Mouse (Mus musculus): ENCODE measurements around the gene Zfp652. TPM values are rescaled to one million over a fixed set of nuclear protein-coding genes. Genes with fewer than 3 reads are reported as not detected.

The Zfp652 gene
- total RNA-seq, 2 experiments from 2014 or later = 94.6 to 110 TPM

DNA sequence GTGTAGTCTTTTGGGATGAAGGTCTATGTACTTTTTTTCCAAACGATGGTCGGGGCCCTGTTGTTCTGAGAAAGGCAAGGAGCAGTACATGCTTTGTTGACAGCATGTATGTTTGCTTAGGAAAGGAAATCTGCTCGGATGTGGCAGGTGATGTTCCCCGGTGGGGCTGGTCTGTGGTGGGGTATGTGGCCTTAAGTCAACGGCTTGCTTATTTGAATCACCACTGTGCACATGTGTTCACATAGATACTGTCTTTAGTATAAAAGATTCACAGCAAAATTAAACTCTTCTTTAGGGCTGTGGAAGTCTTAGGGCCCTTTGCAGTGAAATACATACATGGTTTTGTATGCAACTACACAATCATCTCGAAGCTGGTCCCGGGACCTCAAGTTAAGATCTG, 1.9 kb downstream of the Zfp652 start:
- TF ChIP-seq CTCF (IDR thresholded peaks at IDR 0.05) = no peak
- intact Hi-C loops (cut with DNase I) = no loop called here
- DNase-seq = no peak
- H3K4me3 ChIP-seq = peak overlapping the region; percentile 84
- peak overlapping the region; percentile 94; the same call in 1 of the 2 replicates for H3K27ac ChIP-seq

DNA sequence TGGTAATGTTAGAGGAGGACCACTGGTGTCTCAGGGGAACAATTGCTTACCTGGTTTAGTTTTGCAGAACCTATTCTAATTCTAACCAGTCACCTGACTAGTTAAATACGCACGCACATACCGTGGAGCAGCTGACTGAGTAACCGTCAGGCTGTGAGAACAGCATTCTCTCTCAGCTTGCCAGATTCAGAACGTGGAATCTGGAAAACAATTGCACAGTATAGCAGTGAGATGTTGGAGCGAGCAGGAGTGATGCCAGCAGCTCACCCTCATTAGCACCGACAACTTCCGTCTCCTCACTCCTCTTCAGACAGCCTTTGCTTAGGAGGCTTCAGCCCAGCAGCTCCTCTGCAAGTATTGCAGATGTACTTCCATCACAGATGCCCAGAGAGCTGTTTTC, 3.7 kb downstream of the Zfp652 start:
- intact Hi-C loops (cut with DNase I) = no loop called here
- TF ChIP-seq CTCF (IDR thresholded peaks at IDR 0.05) = no peak
- no peak for DNase-seq
- H3K27ac ChIP-seq = no peak overlapping the region
- H3K4me3 ChIP-seq = no peak overlapping the region

DNA sequence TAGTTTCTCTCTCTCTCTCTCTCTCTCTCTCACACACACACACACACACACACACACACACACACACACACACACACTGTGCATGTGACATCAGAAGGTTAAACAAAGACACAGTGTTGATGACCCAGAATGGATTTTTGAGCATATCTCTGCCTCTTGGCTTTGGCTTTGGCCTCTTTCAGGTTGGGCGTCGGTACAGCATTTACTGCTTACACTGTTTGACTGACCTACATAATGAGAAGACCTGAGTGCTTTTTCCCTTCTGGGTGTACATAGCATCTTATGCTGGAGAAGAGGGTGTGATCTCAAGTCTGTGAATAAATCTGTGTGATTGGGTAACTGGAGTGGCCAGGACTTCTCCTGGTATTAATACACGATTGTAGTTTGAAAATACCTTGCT, 6.9 kb downstream of the Zfp652 start:
- no peak for DNase-seq
- no peak for TF ChIP-seq CTCF (IDR thresholded peaks at IDR 0.05)
- Histone ChIP-seq H3K4me3 (no peak overlapping the region), H3K27ac (0 out of 2 replicates have a peak overlapping the region, but pooled peaks have one; percentile 7)
- intact Hi-C loops (cut with DNase I) = no loop called here

DNA sequence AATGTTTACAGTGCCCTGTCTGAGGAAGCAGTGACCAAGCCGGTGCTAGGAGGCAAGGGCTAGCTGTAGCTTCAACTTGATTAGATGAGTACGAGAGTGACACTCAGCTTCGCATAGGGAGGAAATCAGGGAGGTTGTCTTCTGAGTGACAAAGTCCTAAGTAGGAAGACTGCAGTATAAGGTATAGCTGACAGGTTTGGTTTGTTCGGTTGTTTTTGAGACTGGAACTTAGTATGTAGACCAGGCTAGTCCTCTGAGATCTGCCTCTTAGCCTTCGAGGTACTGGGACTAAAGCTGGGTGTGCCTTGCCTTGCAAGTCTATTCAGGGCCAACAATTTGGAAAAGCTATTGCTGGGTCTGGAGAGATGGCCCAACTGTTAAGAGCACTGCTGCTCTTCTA, 10.8 kb downstream of the Zfp652 start, which contains the start of gene B130006D01Rik:
B130006D01Rik (plus strand) TSS at position 301 of the 400 bp plus-strand sequence.
- intact Hi-C loops (cut with DNase I) = no loop called here
- Histone ChIP-seq H3K4me3 (no peak within 1 kb of the TSS), H3K27ac (no peak within 1 kb of the TSS)
- DNase-seq = no peak
- TF ChIP-seq CTCF (IDR thresholded peaks at IDR 0.05) = no peak

DNA sequence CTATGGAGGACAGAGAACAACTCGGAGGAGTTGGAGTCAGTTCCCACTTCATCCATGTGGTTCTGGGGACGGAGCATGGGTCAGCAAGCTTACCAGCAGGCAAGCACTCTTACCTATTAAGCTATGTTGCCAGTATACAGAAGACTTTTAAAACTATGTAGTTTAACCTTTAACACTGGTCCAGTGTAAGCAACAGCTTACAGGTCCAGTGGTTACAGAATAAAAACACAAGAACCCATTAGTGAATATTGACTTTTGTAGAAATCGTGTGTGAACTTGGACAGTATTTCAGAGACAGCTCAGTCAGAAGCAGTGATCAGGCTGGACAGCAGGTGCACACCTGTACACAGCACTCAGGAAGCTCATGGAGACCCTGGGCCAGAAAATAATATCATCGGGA, 12.0 kb downstream of the Zfp652 start:
- Histone ChIP-seq H3K4me3 (no peak overlapping the region), H3K27ac (no peak overlapping the region)
- DNase-seq = no peak
- intact Hi-C loops (cut with DNase I) = no loop called here
- no peak for TF ChIP-seq CTCF (IDR thresholded peaks at IDR 0.05)

DNA sequence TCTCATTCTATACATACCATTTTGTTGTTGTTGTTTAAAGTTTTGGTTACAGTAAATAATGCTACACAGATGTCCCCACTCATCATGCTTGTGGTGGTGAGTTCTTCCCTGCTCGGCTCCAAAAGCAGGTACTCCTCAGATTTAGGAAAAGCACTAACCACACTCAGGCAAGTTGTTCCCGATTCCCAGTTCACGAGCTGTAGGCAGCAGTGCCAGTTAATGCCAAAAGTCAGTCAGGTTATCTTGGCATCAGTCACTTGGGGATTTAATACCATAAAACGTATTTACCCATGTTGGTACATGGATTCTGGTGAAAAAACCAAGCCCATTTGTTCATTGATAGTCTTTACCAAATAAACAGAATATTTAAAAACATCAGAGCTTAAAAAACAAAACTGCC, 13.7 kb downstream of the Zfp652 start:
- no peak for TF ChIP-seq CTCF (IDR thresholded peaks at IDR 0.05)
- Histone ChIP-seq H3K4me3 (no peak overlapping the region), H3K27ac (peak overlapping the region; percentile 6; the same call in 1 of the 2 replicates)
- DNase-seq = no peak
- intact Hi-C loops (cut with DNase I) = no loop called here

DNA sequence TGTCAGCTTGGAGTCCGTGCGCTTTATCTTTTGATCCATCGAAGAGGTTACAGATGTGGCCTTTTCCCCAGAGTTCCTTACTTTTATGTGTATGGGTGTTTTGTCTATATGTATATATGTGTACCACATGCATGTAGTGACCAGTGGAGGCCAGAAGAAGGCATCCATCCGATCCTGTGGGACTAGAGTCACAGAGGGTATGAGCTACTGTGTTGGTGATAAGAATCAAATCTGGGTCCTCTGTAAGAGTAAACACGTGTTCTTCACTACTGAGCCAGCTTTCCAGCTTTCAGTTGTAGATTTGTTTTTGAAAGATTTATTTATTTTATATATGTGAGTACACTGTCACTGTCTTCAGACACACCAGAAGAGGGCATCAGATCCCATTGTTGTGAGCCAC, 15.5 kb downstream of the Zfp652 start:
- Histone ChIP-seq H3K27ac (no peak overlapping the region), H3K4me3 (no peak overlapping the region)
- no peak for TF ChIP-seq CTCF (IDR thresholded peaks at IDR 0.05)
- DNase-seq = no peak
- intact Hi-C loops (cut with DNase I) = no loop called here

DNA sequence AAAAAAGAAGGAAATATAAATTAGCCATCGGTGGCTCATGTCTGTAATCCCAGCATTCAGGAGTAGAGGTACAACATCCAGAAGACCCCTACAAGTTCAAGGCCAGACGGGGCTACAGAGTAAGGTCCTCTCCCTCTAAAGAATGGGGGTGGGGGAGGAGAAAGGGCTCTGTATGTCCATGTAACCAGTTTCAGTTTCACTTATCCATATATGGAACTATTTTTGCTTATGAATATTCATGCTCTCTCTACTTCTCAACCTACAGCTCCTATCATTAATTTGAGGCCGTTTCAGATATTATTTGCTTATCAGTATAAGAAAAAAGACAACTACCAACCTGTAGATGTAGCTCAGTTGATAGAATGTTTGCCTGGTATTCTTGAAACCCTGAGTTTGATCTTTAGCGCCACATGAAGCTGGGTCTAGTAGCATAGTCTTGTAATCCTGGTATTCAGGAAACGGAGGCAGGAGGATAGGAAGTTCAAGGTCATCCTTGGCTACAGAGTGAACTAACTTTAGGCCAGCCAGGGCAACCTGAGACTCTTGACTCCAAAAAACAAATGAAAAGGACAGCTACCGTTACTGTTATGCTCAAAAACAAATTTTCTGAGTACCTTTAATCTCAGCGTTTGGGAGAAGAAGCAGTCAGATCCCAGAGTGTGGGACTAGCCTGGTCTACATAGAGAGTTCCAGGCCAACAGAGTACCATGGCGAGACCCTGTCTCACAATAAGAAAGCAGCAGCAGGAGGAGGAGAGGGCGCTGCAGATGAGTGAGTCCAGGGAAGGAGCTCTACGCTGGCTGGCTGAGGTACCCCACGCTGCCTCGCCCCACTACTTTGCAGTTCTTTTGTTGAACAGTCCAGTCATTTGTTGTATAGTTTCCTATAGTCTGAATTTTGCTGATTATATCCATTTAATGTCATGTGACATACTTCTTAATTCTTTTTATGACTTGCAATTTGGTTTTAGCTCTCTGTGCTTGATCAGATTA, 16.7 kb downstream of the Zfp652 start:
- peak overlapping the region; percentile 67 for H3K27ac ChIP-seq
- DNase-seq = no peak
- TF ChIP-seq CTCF (IDR thresholded peaks at IDR 0.05) = no peak
- intact Hi-C loops (cut with DNase I) = no loop called here
- peak overlapping the region; percentile 52 for H3K4me3 ChIP-seq

DNA sequence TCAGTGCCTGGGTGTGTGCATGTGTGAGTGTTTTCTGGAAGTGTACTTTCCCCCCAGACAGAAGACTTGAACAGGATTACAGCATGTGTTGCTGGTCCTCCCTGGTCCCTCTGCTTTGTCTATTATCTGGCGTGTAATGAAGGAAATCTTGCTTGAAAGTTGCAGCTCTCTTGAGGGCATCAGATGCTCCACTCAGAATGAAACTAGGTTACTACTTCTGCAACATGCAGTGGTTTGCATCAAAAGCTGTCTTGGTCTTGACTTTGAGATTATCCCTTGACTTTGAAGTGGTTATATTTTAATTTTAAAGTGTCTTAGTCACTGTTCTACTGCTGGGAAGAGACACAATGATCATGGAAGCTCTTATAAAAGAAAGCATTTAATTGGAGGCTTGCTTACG, 22.0 kb downstream of the Zfp652 start:
- Histone ChIP-seq H3K27ac (no peak overlapping the region), H3K4me3 (no peak overlapping the region)
- intact Hi-C loops (cut with DNase I) = no loop called here
- TF ChIP-seq CTCF (IDR thresholded peaks at IDR 0.05) = no peak
- DNase-seq = no peak

DNA sequence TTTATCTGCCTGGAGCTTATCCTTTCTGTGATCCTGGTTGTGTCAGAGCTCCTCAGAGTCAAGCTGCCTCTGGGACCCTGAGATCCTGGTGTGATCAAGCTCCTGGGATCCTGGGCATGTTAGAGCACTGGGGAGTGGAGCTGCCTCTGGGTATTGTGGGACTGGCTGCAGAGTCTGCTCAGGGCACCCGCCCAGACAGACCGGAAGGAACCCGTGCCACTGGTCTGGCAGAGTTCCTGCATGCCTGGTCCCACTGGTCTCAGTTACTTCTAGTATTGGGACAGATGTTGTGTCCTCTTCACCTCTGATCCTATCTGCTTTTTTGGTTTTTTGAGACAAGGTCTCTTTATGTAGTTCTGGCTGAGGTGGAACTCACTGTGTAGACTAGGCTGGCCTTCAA, 25.3 kb downstream of the Zfp652 start:
- DNase-seq = peak; percentile 63
- TF ChIP-seq CTCF (IDR thresholded peaks at IDR 0.05) = no peak
- intact Hi-C loops (cut with DNase I) = no loop called here

DNA sequence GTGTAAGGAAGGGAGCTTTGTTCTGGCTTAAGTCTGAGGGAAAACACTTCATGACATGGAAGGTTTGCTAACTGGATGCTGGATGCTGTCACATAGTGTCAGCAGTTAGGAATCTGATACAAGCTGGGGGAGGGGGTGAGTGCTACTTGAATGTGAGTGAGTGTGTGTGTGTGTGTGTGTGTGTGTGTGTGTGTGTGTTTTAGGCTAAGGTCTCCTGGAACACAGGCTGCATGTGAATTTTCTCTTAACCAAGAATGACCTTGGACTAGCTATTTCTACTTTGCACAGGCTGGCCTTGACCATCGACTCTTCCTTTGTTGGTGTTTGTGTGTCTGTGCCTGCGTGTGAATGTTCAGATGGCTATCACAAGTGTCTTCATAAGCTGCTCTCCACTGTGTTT, 32.0 kb downstream of the Zfp652 start:
- Histone ChIP-seq H3K27ac (no peak overlapping the region), H3K4me3 (no peak overlapping the region)
- no peak for DNase-seq
- no peak for TF ChIP-seq CTCF (IDR thresholded peaks at IDR 0.05)
- intact Hi-C loops (cut with DNase I) = no loop called here

More for the DNA sequence above, 25.3 kb downstream of the Zfp652 start:
- Histone ChIP-seq H3K4me3 (no peak overlapping the region), H3K27ac (no peak overlapping the region)

DNA sequence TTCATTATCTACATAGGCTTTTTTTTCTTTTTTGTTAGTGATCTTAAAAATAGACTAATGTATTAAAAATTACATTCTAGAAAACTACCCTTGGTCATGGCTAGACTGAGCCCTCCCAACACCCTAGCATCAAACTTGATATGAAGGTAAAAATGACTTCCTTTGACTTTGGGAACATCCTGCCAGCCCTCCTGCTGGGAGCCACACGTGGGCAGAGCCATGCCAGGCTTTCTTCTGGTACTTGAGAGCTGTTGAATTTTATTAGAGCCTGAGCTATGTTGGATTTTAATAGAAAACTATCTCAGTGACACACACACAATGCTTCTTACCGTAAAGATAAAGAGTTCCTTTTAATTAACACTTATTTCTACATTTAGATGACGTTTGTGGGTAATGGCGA, 34.3 kb downstream of the Zfp652 start:
- intact Hi-C loops (cut with DNase I) = no loop called here
- DNase-seq = no peak
- Histone ChIP-seq H3K4me3 (no peak overlapping the region), H3K27ac (no peak overlapping the region)
- TF ChIP-seq CTCF (IDR thresholded peaks at IDR 0.05) = no peak

DNA sequence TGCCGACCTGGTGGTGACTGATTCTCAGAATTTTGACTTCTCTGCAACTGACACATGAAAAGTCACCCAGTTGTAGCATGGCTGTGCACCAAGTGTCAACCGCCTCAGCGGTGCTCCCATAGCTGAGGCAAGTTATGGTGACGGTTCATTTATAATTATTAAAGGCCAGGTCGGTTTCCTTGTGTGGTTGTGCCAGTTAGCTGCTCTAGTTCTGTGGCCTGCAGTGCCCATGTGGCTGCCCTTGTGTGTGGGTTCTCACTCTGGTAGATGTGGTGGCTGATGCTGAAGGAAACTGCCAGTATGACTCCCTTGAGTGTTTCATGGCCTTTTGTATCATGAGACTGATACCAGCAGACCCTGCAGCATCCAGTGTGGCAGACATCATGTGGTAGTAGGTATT, 35.9 kb downstream of the Zfp652 start:
- intact Hi-C loops (cut with DNase I) = no loop called here
- TF ChIP-seq CTCF (IDR thresholded peaks at IDR 0.05) = no peak
- H3K27ac ChIP-seq = no peak overlapping the region
- no peak overlapping the region for H3K4me3 ChIP-seq
- no peak for DNase-seq

Data from gastrocnemius, adult 2 months (tissue).